Mouse (Mus musculus): ENCODE data around the gene Cdc6. TPM values are rescaled to one million over a fixed set of nuclear protein-coding genes. Genes with fewer than 3 reads are reported as not detected.
"Not testable (repeated sequence)": the region's sequence is repeated elsewhere in the genome, so short reads cannot be mapped to it uniquely, and the experiment has no call there.

The Cdc6 gene
- total RNA-seq, 2 experiments from 2014 or later: 0.21 to 0.60 TPM

GRCm38 (mm10) chr11:98928186-98928893 lies 20.7 kb downstream of the Cdc6 start:
- intact Hi-C loops (cut with DNase I): no loop called here

GRCm38 (mm10) chr11:98929503-98929902 lies 21.9 kb downstream of the Cdc6 start:
- intact Hi-C loops (cut with DNase I): no loop called here
- no peak for DNase-seq (ENCODE audit: low spot score in 2 of 2)

More at GRCm38 (mm10) chr11:98928186-98928893, 20.7 kb downstream of the Cdc6 start:
- DNase-seq (ENCODE audit: low spot score in 2 of 2): no peak

GRCm38 (mm10) chr11:98930127-98930601 lies 22.6 kb downstream of the Cdc6 start:
- intact Hi-C loops (cut with DNase I): no loop called here
- no peak for DNase-seq (ENCODE audit: low spot score in 2 of 2)

GRCm38 (mm10) chr11:98930773-98931512 lies 23.3 kb downstream of the Cdc6 start:
- intact Hi-C loops (cut with DNase I): no loop called here
- DNase-seq (ENCODE audit: low spot score in 2 of 2): no peak

- intact Hi-C loops (cut with DNase I): no loop called here
- DNase-seq (ENCODE audit: low spot score in 2 of 2): no peak
Observed at GRCm38 (mm10) chr11:98931513-98932292, 24.1 kb downstream of the Cdc6 start.

- no peak for DNase-seq (ENCODE audit: low spot score in 2 of 2)
- intact Hi-C loops (cut with DNase I): no loop called here
Observed at GRCm38 (mm10) chr11:98932293-98933091, 24.9 kb downstream of the Cdc6 start.

GRCm38 (mm10) chr11:98933151-98933550 lies 25.6 kb downstream of the Cdc6 start:
- intact Hi-C loops (cut with DNase I): no loop called here

GRCm38 (mm10) chr11:98933847-98934246 lies 26.2 kb downstream of the Cdc6 start:
- intact Hi-C loops (cut with DNase I): not testable (repeated sequence)

More at GRCm38 (mm10) chr11:98933151-98933550, 25.6 kb downstream of the Cdc6 start:
- DNase-seq (ENCODE audit: low spot score in 2 of 2): peak in 1 of 2 experiments; percentile 82

GRCm38 (mm10) chr11:98934367-98934766 lies 26.8 kb downstream of the Cdc6 start:
- intact Hi-C loops (cut with DNase I): no loop called here
- no peak for DNase-seq (ENCODE audit: low spot score in 2 of 2)

More at GRCm38 (mm10) chr11:98933847-98934246, 26.2 kb downstream of the Cdc6 start:
- DNase-seq (ENCODE audit: low spot score in 2 of 2): not testable (repeated sequence)

GRCm38 (mm10) chr11:98935123-98935522 lies 27.5 kb downstream of the Cdc6 start:
- no peak for DNase-seq (ENCODE audit: low spot score in 2 of 2)
- intact Hi-C loops (cut with DNase I): no loop called here

GRCm38 (mm10) chr11:98936170-98936569 lies 28.6 kb downstream of the Cdc6 start:
- intact Hi-C loops (cut with DNase I): no loop called here

GRCm38 (mm10) chr11:98936606-98937409 lies 29.2 kb downstream of the Cdc6 start:
- DNase-seq (ENCODE audit: low spot score in 2 of 2): no peak
- intact Hi-C loops (cut with DNase I): no loop called here

More at GRCm38 (mm10) chr11:98936170-98936569, 28.6 kb downstream of the Cdc6 start:
- DNase-seq (ENCODE audit: low spot score in 2 of 2): no peak

- intact Hi-C loops (cut with DNase I): no loop called here
- peak; percentile 65 to 73 for DNase-seq (ENCODE audit: low spot score in 2 of 2)
Observed at GRCm38 (mm10) chr11:98937410-98937913, 29.9 kb downstream of the Cdc6 start.

- intact Hi-C loops (cut with DNase I): no loop called here
- DNase-seq (ENCODE audit: low spot score in 2 of 2): no peak
Observed at GRCm38 (mm10) chr11:98937914-98938694, 30.5 kb downstream of the Cdc6 start.

GRCm38 (mm10) chr11:98938701-98939083 lies 31.1 kb downstream of the Cdc6 start:
- intact Hi-C loops (cut with DNase I): no loop called here
- no peak for DNase-seq (ENCODE audit: low spot score in 2 of 2)

- no peak for DNase-seq (ENCODE audit: low spot score in 2 of 2)
- intact Hi-C loops (cut with DNase I): no loop called here
Observed at GRCm38 (mm10) chr11:98939084-98939952, 31.7 kb downstream of the Cdc6 start.
